Mouse (Mus musculus): ENCODE data around the gene Tomm20.
"Not testable (repeated sequence)": the region's sequence is repeated elsewhere in the genome, so short reads cannot be mapped to it uniquely, and the experiment has no call there.

Gene Tomm20

GRCm38 (mm10) chr8:126887639-126888006, 58.0 kb downstream of the Tomm20 start:
- no peak for ATAC-seq (ENCODE audit: insufficient number of reproducible peaks, low FRiP score, low TSS enrichment)

DNA sequence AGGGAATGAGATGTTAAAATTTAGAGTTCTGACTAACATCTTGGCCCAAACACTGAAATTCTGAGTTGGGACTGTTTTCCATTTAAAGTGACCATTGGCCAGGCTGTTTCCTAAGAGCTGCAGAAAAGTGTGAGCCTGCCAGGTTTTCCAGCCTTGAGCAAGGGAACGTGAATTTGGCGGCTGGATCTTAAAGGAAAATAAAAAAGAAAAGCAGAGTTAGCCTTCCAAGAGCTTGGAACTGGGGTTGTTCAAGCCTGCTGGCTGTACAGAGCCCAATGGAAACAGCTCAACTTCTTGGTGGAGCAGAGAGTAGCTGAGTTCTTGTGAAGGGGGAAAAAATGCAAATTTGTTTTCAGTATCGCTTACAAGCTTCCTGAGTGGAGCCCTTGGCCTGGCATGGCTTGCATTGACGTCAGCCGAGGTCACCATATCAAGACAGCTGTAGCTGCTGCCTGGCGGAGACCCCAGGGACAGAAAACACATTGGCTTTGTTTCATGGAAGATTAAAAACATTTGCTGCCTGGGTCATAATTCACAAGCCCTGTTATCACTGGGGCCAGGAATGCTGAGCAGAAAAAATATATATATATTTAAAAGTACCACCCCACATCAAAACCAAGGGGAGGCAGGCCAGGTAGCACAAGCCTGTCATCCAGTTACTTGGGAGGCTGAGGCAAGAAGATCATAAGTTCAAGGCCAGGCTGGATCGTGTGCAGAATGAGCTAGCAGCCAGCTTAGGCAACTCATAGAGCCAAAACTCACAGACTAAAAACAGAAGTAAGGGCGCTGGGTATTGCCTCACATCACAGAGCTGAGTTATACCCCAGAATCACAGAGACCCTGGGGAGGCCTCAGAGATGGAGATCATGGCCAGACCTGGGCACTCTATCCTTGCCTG, 58.7 kb downstream of the Tomm20 start:
- no peak for ATAC-seq (ENCODE audit: insufficient number of reproducible peaks, low FRiP score, low TSS enrichment)

DNA sequence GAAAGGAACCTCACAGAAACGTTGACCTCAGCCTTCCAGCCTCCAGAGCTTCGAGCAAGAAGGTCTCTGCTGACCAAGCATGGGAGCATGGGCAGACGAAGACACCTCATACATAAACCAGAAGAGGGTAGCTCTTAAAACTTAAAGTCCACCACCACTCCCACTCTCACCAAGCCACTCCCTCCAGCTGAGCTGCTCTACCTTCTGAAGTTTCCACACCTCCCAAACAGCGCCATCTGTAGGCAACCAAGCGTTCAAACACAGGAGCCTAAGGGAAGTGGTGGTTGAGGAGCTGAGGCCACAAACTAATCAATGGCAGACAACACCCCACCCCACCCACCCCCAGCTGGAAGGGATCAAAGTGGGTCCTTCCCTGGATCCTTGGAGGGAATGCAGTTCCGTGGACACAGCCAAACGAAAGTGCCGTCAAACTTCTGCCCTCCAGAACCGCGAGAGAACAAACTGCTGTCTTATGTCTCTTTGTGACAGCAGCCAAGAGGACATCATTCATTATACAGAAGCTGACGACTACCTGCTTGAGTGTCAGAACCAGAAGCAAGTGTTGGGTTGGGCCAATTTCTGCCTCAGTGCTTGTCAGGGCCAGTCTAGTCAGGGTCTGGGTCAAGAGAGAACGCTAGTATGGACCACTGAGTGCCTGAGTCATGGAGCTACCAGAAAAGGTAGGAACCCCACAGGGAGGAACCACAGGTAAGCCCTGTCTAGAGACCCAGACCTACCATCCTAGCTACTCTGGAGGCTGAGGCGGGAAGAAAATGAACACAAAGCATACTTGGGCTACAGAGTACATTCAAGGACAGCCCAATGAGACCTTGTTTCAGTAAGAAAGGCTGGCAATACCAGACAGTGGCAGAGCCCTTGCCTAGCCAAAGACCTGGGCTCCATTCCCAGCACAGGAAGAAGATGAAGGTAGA, 59.8 kb downstream of the Tomm20 start:
- ATAC-seq (ENCODE audit: insufficient number of reproducible peaks, low FRiP score, low TSS enrichment), result no peak

DNA sequence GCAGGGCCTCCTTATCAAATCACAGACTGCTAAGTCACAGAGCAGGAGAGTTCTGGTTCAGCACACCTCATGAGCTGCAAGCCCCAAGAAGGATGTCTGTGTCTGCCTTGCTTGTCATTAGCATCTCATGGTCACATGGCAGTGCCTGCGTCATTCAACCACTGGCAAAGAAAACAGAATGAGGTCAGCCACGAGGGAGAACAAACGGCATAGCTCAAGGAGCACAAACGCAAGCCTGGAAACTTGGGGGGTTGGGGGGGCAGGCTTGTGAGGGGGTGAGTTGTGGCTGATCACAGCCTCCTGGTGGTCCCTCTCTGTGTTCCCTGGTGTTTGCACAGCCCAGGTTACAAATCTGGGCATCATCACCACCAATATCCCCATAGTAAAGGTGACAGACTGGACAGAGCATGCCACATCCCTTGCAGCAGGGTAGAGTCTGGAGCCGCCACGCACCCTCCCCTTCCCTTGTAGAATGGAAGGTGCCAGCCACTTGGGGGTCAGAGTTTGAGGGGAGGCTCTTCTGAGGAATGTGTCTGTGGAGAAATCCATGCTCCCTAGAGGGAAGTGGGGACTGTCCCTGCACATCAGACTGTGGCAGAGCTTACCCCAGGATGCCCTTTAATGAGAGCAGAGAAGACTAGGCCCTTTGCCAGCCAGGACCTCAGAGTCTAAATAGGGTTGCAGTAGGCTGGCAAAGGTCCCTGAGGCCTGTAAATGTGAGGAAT, 61.3 kb downstream of the Tomm20 start:
- no peak for ATAC-seq (ENCODE audit: insufficient number of reproducible peaks, low FRiP score, low TSS enrichment)

GRCm38 (mm10) chr8:126883752-126884151, 61.9 kb downstream of the Tomm20 start:
- no peak for ATAC-seq (ENCODE audit: insufficient number of reproducible peaks, low FRiP score, low TSS enrichment)

- not testable (repeated sequence) for ATAC-seq (ENCODE audit: insufficient number of reproducible peaks, low FRiP score, low TSS enrichment)
Measured at GRCm38 (mm10) chr8:126882586-126882985, 63.1 kb downstream of the Tomm20 start.

- no peak for ATAC-seq (ENCODE audit: insufficient number of reproducible peaks, low FRiP score, low TSS enrichment)
Measured at GRCm38 (mm10) chr8:126881641-126882140, 64.0 kb downstream of the Tomm20 start.
